Mouse (Mus musculus): ENCODE data around the gene Eral1. TPM values are rescaled to one million over a fixed set of nuclear protein-coding genes. Genes with fewer than 3 reads are reported as not detected.

Gene Eral1
- polyA plus RNA-seq, 1 experiment from 2014 or later: 38.4 TPM

GRCm38 (mm10) chr11:78031389-78031788 lies 48.8 kb downstream of the Eral1 start:
- H3K27me3 ChIP-seq: no peaks in the 10 kb centered on the region
- 36% methylated on average over 6 of the region's 6 CpGs for WGBS
- peak overlapping the region; percentile 79; the same call in 1 of the 2 replicates for H3K9ac ChIP-seq
- peak overlapping the region; percentile 94 for H3K27ac ChIP-seq
- ATAC-seq (replicated peaks; ENCODE audit: low FRiP score): no peak; the same call in 1 of the 2 replicates
- H3K4me2 ChIP-seq: peak overlapping the region; percentile 95
- no peaks in the 10 kb centered on the region for H3K9me3 ChIP-seq (replicated peaks)
- peak overlapping the region; percentile 69 for H3K4me3 ChIP-seq (replicated peaks)
- peaks cover 33% of the 10 kb centered on the region for H3K4me1 ChIP-seq
- peaks cover 51% of the 10 kb centered on the region for H3K36me3 ChIP-seq

DNA sequence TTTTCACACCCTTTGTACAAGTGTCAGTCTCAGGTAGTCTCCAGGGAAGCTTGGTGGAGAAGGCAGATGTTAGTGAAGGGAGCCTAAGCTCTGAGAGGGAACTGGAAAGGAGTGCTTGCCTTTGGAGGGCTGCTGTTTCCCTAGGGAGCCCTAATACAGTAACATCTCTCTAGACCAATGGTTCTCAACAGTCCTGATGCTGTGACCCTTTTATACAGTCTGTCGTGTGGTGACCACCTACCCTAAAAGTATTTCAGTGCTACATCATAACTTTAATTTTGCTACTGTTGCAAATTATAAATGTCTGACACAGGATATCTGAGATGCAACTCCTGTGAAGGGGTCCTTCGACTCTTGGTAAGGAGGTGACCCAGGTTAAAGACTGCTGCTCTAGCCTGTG lies 49.6 kb downstream of the Eral1 start:
- H3K36me3 ChIP-seq: peaks cover 59% of the 10 kb centered on the region
- WGBS: 53% methylated on average over 2 of the region's 2 CpGs
- H3K27me3 ChIP-seq: no peaks in the 10 kb centered on the region
- H3K4me3 ChIP-seq (replicated peaks): no peak overlapping the region
- no peak overlapping the region for H3K9ac ChIP-seq
- H3K4me1 ChIP-seq: peaks cover 33% of the 10 kb centered on the region
- H3K27ac ChIP-seq: peak overlapping the region; percentile 32; the same call in 1 of the 2 replicates
- ATAC-seq (replicated peaks; ENCODE audit: low FRiP score): no peak
- H3K9me3 ChIP-seq (replicated peaks): no peaks in the 10 kb centered on the region
- 0 out of 2 replicates have a peak overlapping the region, but pooled peaks have one; percentile 95 for H3K4me2 ChIP-seq

DNA sequence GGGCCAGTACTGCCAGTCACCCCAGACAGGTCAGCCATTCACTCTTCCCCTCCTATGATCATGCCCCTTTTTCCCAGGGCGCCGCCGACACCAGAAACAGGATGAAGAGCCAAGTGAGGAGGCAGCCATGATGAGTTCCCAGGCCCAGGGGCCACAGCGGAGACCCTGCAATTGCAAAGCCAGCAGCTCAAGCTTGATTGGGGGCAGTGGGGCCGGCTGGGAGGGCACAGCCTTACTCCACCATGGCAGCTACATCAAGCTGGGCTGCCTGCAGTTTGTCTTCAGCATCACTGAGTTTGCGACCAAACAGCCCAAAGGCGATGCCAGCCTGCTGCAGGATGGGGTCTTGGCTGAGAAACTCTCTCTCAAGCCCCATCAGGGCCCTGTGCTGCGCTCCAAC lies 50.9 kb downstream of the Eral1 start:
- ATAC-seq (replicated peaks; ENCODE audit: low FRiP score): no peak
- no peak overlapping the region for H3K27ac ChIP-seq
- H3K4me3 ChIP-seq (replicated peaks): no peak overlapping the region
- no peak overlapping the region for H3K9ac ChIP-seq
- H3K36me3 ChIP-seq: peaks cover 62% of the 10 kb centered on the region
- no peaks in the 10 kb centered on the region for H3K9me3 ChIP-seq (replicated peaks)
- H3K4me1 ChIP-seq: peaks cover 33% of the 10 kb centered on the region
- no peak overlapping the region for H3K4me2 ChIP-seq
- H3K27me3 ChIP-seq: no peaks in the 10 kb centered on the region
- 81% methylated on average over 8 of the region's 8 CpGs for WGBS

DNA sequence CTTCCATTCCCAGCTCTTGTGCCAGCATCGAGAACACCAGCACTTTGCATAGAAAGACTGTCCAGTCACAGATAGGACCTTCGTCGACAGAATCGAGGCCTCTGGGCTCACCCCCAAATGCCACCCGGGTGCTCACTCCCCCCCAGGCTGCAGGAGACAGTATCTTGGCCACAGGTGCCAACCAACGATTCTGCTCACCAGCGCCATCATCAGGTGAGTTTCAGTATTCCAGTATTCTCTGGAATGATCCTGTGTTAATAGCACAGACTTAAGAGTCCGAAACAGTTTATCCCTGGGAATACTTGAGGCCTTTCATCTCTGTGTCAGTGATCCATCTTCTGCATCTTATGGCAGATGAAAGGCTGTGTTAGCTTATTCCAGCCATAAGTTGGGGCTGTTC lies 56.6 kb downstream of the Eral1 start:
- H3K27ac ChIP-seq: no peak overlapping the region
- no peak overlapping the region for H3K4me2 ChIP-seq
- no peaks in the 10 kb centered on the region for H3K9me3 ChIP-seq (replicated peaks)
- no peaks in the 10 kb centered on the region for H3K4me1 ChIP-seq
- 88% methylated on average over 8 of the region's 8 CpGs for WGBS
- ATAC-seq (replicated peaks; ENCODE audit: low FRiP score): no peak
- no peak overlapping the region for H3K9ac ChIP-seq
- H3K27me3 ChIP-seq: no peaks in the 10 kb centered on the region
- H3K4me3 ChIP-seq (replicated peaks): no peak overlapping the region
- peaks cover 92% of the 10 kb centered on the region for H3K36me3 ChIP-seq

MicroRNAs encoded within 50 kb of the gene (microRNA counts, 519-probe panel; counts per million panel counts)
- microRNA mmu-miR-144 (3,393 counts per million, percentile 89 among the panel's probes with 10 or more counts), microRNA mmu-miR-451 (3,032 counts per million, percentile 81 among the panel's probes with 10 or more counts)

Small RNA genes within 50 kb of the gene (microRNA-seq; reads per million reads assigned to microRNA genes)
- gene Mir144: 93.3 reads per million, percentile 55 among the genes with 10 or more reads in this experiment
- gene Mir451a: not detected
- gene Mir451b: not detected

Other genes starting within 250 kb of the Eral1 start
- 8.7 and 10.8 TPM in 2 replicates for gene Pipox, start 186.3 kb downstream of the Eral1 start, polyA plus RNA-seq (2015; fragmentation: Nextera tagmentation; extraction: Ambion mirVana)
- gene Sez6, start 149.6 kb downstream of the Eral1 start, polyA plus RNA-seq (2015; fragmentation: Nextera tagmentation; extraction: Ambion mirVana): 0.44 TPM in 1 of 2 replicates, not detected in the other
- 15.0 and 20.5 TPM in 2 replicates for gene Phf12, start 97.6 kb downstream of the Eral1 start, polyA plus RNA-seq (2015; fragmentation: Nextera tagmentation; extraction: Ambion mirVana)
- 16.6 and 18.3 TPM in 2 replicates for gene Dhrs13, start 48.1 kb downstream of the Eral1 start, polyA plus RNA-seq (2015; fragmentation: Nextera tagmentation; extraction: Ambion mirVana)
- gene Flot2, start 42.5 kb downstream of the Eral1 start, polyA plus RNA-seq (2015; fragmentation: Nextera tagmentation; extraction: Ambion mirVana): 46.1 and 53.2 TPM in 2 replicates
- gene Fam222b, start 14.3 kb upstream of the Eral1 start, polyA plus RNA-seq (2015; fragmentation: Nextera tagmentation; extraction: Ambion mirVana): 14.5 and 18.2 TPM in 2 replicates
- 94.2 and 99.5 TPM in 2 replicates for gene Traf4, start 85.2 kb upstream of the Eral1 start, polyA plus RNA-seq (2015; fragmentation: Nextera tagmentation; extraction: Ambion mirVana)
- 21.1 and 25.0 TPM in 2 replicates for gene Nek8, start 96.3 kb upstream of the Eral1 start, polyA plus RNA-seq (2015; fragmentation: Nextera tagmentation; extraction: Ambion mirVana)
- gene Tlcd1, start 96.3 kb upstream of the Eral1 start, polyA plus RNA-seq (2015; fragmentation: Nextera tagmentation; extraction: Ambion mirVana): 28.7 and 31.8 TPM in 2 replicates
- gene Rpl23a, start 103.2 kb upstream of the Eral1 start, polyA plus RNA-seq (2015; fragmentation: Nextera tagmentation; extraction: Ambion mirVana): 1,327 and 1,492 TPM in 2 replicates
- gene Rab34, start 108.0 kb upstream of the Eral1 start, polyA plus RNA-seq (2015; fragmentation: Nextera tagmentation; extraction: Ambion mirVana): 113 and 132 TPM in 2 replicates
- gene Proca1, start 113.0 kb upstream of the Eral1 start, polyA plus RNA-seq (2015; fragmentation: Nextera tagmentation; extraction: Ambion mirVana): 3.1 and 4.3 TPM in 2 replicates
- gene Sdf2, start 165.4 kb upstream of the Eral1 start, polyA plus RNA-seq (2015; fragmentation: Nextera tagmentation; extraction: Ambion mirVana): 78.6 and 84.5 TPM in 2 replicates
- gene Supt6, start 165.6 kb upstream of the Eral1 start, polyA plus RNA-seq (2015; fragmentation: Nextera tagmentation; extraction: Ambion mirVana): 27.3 and 29.4 TPM in 2 replicates
- 76.0 and 81.8 TPM in 2 replicates for gene 2610507B11Rik, start 181.4 kb upstream of the Eral1 start, polyA plus RNA-seq (2015; fragmentation: Nextera tagmentation; extraction: Ambion mirVana)
- 0.32 and 0.43 TPM in 2 replicates for gene BC030499, start 210.5 kb upstream of the Eral1 start, polyA plus RNA-seq (2015; fragmentation: Nextera tagmentation; extraction: Ambion mirVana)
- gene Spag5, start 221.1 kb upstream of the Eral1 start, polyA plus RNA-seq (2015; fragmentation: Nextera tagmentation; extraction: Ambion mirVana): 43.3 and 47.4 TPM in 2 replicates
- 6.0 and 6.4 TPM in 2 replicates for gene Aldoc, start 242.6 kb upstream of the Eral1 start, polyA plus RNA-seq (2015; fragmentation: Nextera tagmentation; extraction: Ambion mirVana)
- gene Pigs, start 248.0 kb upstream of the Eral1 start, polyA plus RNA-seq (2015; fragmentation: Nextera tagmentation; extraction: Ambion mirVana): 77.5 and 86.2 TPM in 2 replicates

Measured in kidney, embryonic 15.5 days (tissue).